Mouse (Mus musculus): Measurements from ENCODE around the gene Ctnnd2. TPM values are rescaled to one million over a fixed set of nuclear protein-coding genes. Genes with fewer than 3 reads are reported as not detected.

Gene Ctnnd2
- total and polyA plus RNA-seq, 3 experiments = 0.16 TPM; not detected in 2

GRCm38 (mm10) chr15:30302824-30303223 lies 130.4 kb downstream of the Ctnnd2 start:
- H3K9me3 ChIP-seq (replicated peaks) = peaks cover 18% of the 10 kb centered on the region

GRCm38 (mm10) chr15:30306437-30306836 lies 134.0 kb downstream of the Ctnnd2 start:
- no peaks in the 10 kb centered on the region for H3K36me3 ChIP-seq (replicated peaks)
- no peaks in the 10 kb centered on the region for H3K4me1 ChIP-seq (ENCODE audit: insufficient read depth, low read depth, low read length)
- TF ChIP-seq GATA1 (IDR thresholded peaks at IDR 0.05; ENCODE audit: borderline replicate concordance, low read length) (no peak), POLR2AphosphoS5 (IDR thresholded peaks at IDR 0.05; ENCODE audit: insufficient replicate concordance, low read depth, low read length) (no peak), GATA2 (IDR thresholded peaks at IDR 0.05; ENCODE audit: borderline replicate concordance, low read depth, low read length) (no peak), TAL1 (conservative IDR thresholded peaks at IDR 0.05; ENCODE audit: low read depth, low read length) (no peak), CTCF (IDR thresholded peaks at IDR 0.05; ENCODE audit: low read depth, low read length) (no peak)
- no peaks in the 10 kb centered on the region for H3K27me3 ChIP-seq (ENCODE audit: insufficient read depth, low read length)
- no peak; the same call in 1 of the 2 replicates for ATAC-seq (ENCODE audit: extremely low read depth, insufficient number of reproducible peaks, low FRiP score, poor library complexity, severe bottlenecking)
- H3K4me3 ChIP-seq (ENCODE audit: low read depth, low read length) = no peak overlapping the region
- H3K9me3 ChIP-seq (replicated peaks) = peaks cover 6% of the 10 kb centered on the region
- no peak for DNase-seq (ENCODE audit: low spot score)

More at GRCm38 (mm10) chr15:30302824-30303223, 130.4 kb downstream of the Ctnnd2 start:
- no peak for DNase-seq (ENCODE audit: low spot score)
- no peaks in the 10 kb centered on the region for H3K36me3 ChIP-seq (replicated peaks)
- H3K4me1 ChIP-seq (ENCODE audit: insufficient read depth, low read depth, low read length) = no peaks in the 10 kb centered on the region
- no peaks in the 10 kb centered on the region for H3K27me3 ChIP-seq (ENCODE audit: insufficient read depth, low read length)
- no peak for ATAC-seq (ENCODE audit: extremely low read depth, insufficient number of reproducible peaks, low FRiP score, poor library complexity, severe bottlenecking)
- TF ChIP-seq CTCF (IDR thresholded peaks at IDR 0.05; ENCODE audit: low read depth, low read length) = no peak
- TF ChIP-seq TAL1 (conservative IDR thresholded peaks at IDR 0.05; ENCODE audit: low read depth, low read length) = no peak
- no peak for TF ChIP-seq GATA1 (IDR thresholded peaks at IDR 0.05; ENCODE audit: borderline replicate concordance, low read length)
- no peak for TF ChIP-seq GATA2 (IDR thresholded peaks at IDR 0.05; ENCODE audit: borderline replicate concordance, low read depth, low read length)
- TF ChIP-seq POLR2AphosphoS5 (IDR thresholded peaks at IDR 0.05; ENCODE audit: insufficient replicate concordance, low read depth, low read length) = no peak
- H3K4me3 ChIP-seq (ENCODE audit: low read depth, low read length) = no peak overlapping the region

GRCm38 (mm10) chr15:30322543-30322942 lies 150.2 kb downstream of the Ctnnd2 start:
- no peak for ATAC-seq (ENCODE audit: extremely low read depth, insufficient number of reproducible peaks, low FRiP score, poor library complexity, severe bottlenecking)
- no peak overlapping the region for H3K4me3 ChIP-seq (ENCODE audit: low read depth, low read length)
- H3K9me3 ChIP-seq (replicated peaks) = peaks cover 11% of the 10 kb centered on the region
- H3K4me1 ChIP-seq (ENCODE audit: insufficient read depth, low read depth, low read length) = no peaks in the 10 kb centered on the region
- H3K27me3 ChIP-seq (ENCODE audit: insufficient read depth, low read length) = no peaks in the 10 kb centered on the region
- no peak for DNase-seq (ENCODE audit: low spot score)
- no peaks in the 10 kb centered on the region for H3K36me3 ChIP-seq (replicated peaks)
- TF ChIP-seq POLR2AphosphoS5 (IDR thresholded peaks at IDR 0.05; ENCODE audit: insufficient replicate concordance, low read depth, low read length) (no peak), GATA1 (IDR thresholded peaks at IDR 0.05; ENCODE audit: borderline replicate concordance, low read length) (no peak), TAL1 (conservative IDR thresholded peaks at IDR 0.05; ENCODE audit: low read depth, low read length) (no peak), GATA2 (IDR thresholded peaks at IDR 0.05; ENCODE audit: borderline replicate concordance, low read depth, low read length) (no peak), CTCF (IDR thresholded peaks at IDR 0.05; ENCODE audit: low read depth, low read length) (no peak)

GRCm38 (mm10) chr15:30333336-30334310 lies 161.2 kb downstream of the Ctnnd2 start:
- Histone ChIP-seq H3K9me3 (replicated peaks) (0 out of 2 replicates have a peak, but pooled peaks cover 2% of the 10 kb centered on the region), H3K27me3 (ENCODE audit: insufficient read depth, low read length) (no peaks in the 10 kb centered on the region), H3K36me3 (replicated peaks) (no peaks in the 10 kb centered on the region), H3K4me1 (ENCODE audit: insufficient read depth, low read depth, low read length) (no peaks in the 10 kb centered on the region), H3K4me3 (ENCODE audit: low read depth, low read length) (no peak overlapping the region)
- TF ChIP-seq GATA2 (IDR thresholded peaks at IDR 0.05; ENCODE audit: borderline replicate concordance, low read depth, low read length) (no peak), POLR2AphosphoS5 (IDR thresholded peaks at IDR 0.05; ENCODE audit: insufficient replicate concordance, low read depth, low read length) (no peak), CTCF (IDR thresholded peaks at IDR 0.05; ENCODE audit: low read depth, low read length) (no peak), TAL1 (conservative IDR thresholded peaks at IDR 0.05; ENCODE audit: low read depth, low read length) (no peak), GATA1 (IDR thresholded peaks at IDR 0.05; ENCODE audit: borderline replicate concordance, low read length) (no peak)
- ATAC-seq (ENCODE audit: extremely low read depth, insufficient number of reproducible peaks, low FRiP score, poor library complexity, severe bottlenecking) = no peak
- no peak for DNase-seq (ENCODE audit: low spot score)

- no peak overlapping the region for H3K4me3 ChIP-seq (ENCODE audit: low read depth, low read length)
- no peak for DNase-seq (ENCODE audit: low spot score)
- no peaks in the 10 kb centered on the region for H3K27me3 ChIP-seq (ENCODE audit: insufficient read depth, low read length)
- H3K9me3 ChIP-seq (replicated peaks) = 0 out of 2 replicates have a peak, but pooled peaks cover 4% of the 10 kb centered on the region
- no peaks in the 10 kb centered on the region for H3K36me3 ChIP-seq (replicated peaks)
- no peak for ATAC-seq (ENCODE audit: extremely low read depth, insufficient number of reproducible peaks, low FRiP score, poor library complexity, severe bottlenecking)
- TF ChIP-seq TAL1 (conservative IDR thresholded peaks at IDR 0.05; ENCODE audit: low read depth, low read length) (no peak), CTCF (IDR thresholded peaks at IDR 0.05; ENCODE audit: low read depth, low read length) (no peak), POLR2AphosphoS5 (IDR thresholded peaks at IDR 0.05; ENCODE audit: insufficient replicate concordance, low read depth, low read length) (no peak), GATA1 (IDR thresholded peaks at IDR 0.05; ENCODE audit: borderline replicate concordance, low read length) (no peak), GATA2 (IDR thresholded peaks at IDR 0.05; ENCODE audit: borderline replicate concordance, low read depth, low read length) (no peak)
- no peaks in the 10 kb centered on the region for H3K4me1 ChIP-seq (ENCODE audit: insufficient read depth, low read depth, low read length)
Measured at GRCm38 (mm10) chr15:30338585-30339197, 166.3 kb downstream of the Ctnnd2 start.

- TF ChIP-seq GATA2 (IDR thresholded peaks at IDR 0.05; ENCODE audit: borderline replicate concordance, low read depth, low read length) (no peak), TAL1 (conservative IDR thresholded peaks at IDR 0.05; ENCODE audit: low read depth, low read length) (no peak), CTCF (IDR thresholded peaks at IDR 0.05; ENCODE audit: low read depth, low read length) (no peak), GATA1 (IDR thresholded peaks at IDR 0.05; ENCODE audit: borderline replicate concordance, low read length) (no peak), POLR2AphosphoS5 (IDR thresholded peaks at IDR 0.05; ENCODE audit: insufficient replicate concordance, low read depth, low read length) (no peak)
Measured at GRCm38 (mm10) chr15:30345754-30346153, 173.4 kb downstream of the Ctnnd2 start.

More at GRCm38 (mm10) chr15:30345754-30346153, 173.4 kb downstream of the Ctnnd2 start:
- Histone ChIP-seq H3K4me1 (ENCODE audit: insufficient read depth, low read depth, low read length) (no peaks in the 10 kb centered on the region), H3K36me3 (replicated peaks) (no peaks in the 10 kb centered on the region), H3K27me3 (ENCODE audit: insufficient read depth, low read length) (no peaks in the 10 kb centered on the region), H3K9me3 (replicated peaks) (0 out of 2 replicates have a peak, but pooled peaks cover 2% of the 10 kb centered on the region), H3K4me3 (ENCODE audit: low read depth, low read length) (no peak overlapping the region)
- DNase-seq (ENCODE audit: low spot score) (no peak), ATAC-seq (ENCODE audit: extremely low read depth, insufficient number of reproducible peaks, low FRiP score, poor library complexity, severe bottlenecking) (no peak)
